Mouse (Mus musculus) liver, embryonic 14.5 days (tissue): Measurements from ENCODE around the gene Rcvrn.

Source experiments
- CTCF ChIP-seq: IDR thresholded peaks from 2 replicates; pipeline ENCODE4 v1.5.1; 2016; ENCODE audit warnings: antibody characterized with exemption, low read depth, control low read depth
- EP300 ChIP-seq: IDR thresholded peaks from 2 replicates; pipeline ENCODE4 v1.6.1; 2016; ENCODE audit warnings: antibody characterized with exemption, low read depth

DNA sequence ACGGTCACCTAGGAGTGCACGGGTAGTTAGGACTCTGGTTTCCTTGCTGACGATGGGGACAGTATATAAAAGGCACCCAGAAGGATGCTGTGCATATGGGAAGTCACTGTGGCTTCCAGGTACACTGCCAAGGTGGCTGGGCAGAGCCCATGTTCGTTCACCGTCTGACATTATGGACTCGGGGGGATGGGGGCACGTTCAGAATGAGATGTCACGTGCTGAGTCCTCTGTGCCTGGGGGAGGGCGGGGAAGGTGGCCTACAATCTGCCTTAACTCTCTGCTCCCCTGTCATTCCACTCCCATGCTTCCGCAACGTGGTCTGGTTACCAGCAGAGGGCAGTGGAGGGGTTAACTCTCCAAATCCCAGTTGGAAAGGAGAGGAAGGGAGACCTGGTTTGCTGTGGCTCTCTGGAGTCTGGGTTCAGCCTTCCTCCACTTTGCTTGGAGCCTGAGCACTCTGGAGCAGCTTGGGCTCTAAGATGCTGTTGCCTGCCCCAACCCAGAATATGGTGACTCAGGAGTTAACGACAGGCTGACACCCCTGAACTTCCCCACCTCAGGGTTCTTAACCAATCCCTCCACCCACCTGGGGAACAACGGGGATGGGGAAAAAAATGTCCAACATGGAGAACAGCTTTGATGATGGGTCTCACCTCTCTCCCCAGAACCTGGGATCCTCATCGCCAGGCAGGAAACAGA is 42.8 kb upstream of the Rcvrn start:
- TF ChIP-seq CTCF (peak; percentile 60), EP300 (no peak)
